Mouse (Mus musculus): ENCODE measurements at regions not wholly inside any gene's neighbourhood (a gene's known extent, or its start where the extent isn't known, plus 50 kb on each side); places are given as distances from the start of the nearest gene placed in this dataset.
A peak's percentile ranks its signal among the peaks of the same experiment; 100 is the strongest.

- H3K4me1 ChIP-seq (replicated peaks), result no peaks in the 10 kb centered on the region
- H3K27ac ChIP-seq, result no peak overlapping the region
- no peak overlapping the region for H3K9ac ChIP-seq
- WGBS, result 46% methylated on average over 4 of the region's 4 CpGs
- no peak; the same call in 1 of the 2 replicates for ATAC-seq (replicated peaks; ENCODE audit: insufficient number of reproducible peaks, insufficient read depth, low FRiP score, low read depth)
- no peaks in the 10 kb centered on the region for H3K36me3 ChIP-seq
- no peaks in the 10 kb centered on the region for H3K27me3 ChIP-seq
- H3K4me2 ChIP-seq, result no peak overlapping the region
- H3K4me3 ChIP-seq, result no peak overlapping the region
- no peaks in the 10 kb centered on the region for H3K9me3 ChIP-seq (replicated peaks)
Measured at GRCm38 (mm10) chr13:11348502-11348849, 758.3 kb downstream of the Ryr2 start.

- no peak; the same call in 1 of the 2 replicates for ATAC-seq (replicated peaks; ENCODE audit: insufficient number of reproducible peaks, insufficient read depth, low FRiP score, low read depth)
- Histone ChIP-seq H3K36me3 (no peaks in the 10 kb centered on the region), H3K4me3 (no peak overlapping the region), H3K9ac (no peak overlapping the region), H3K9me3 (replicated peaks) (no peaks in the 10 kb centered on the region), H3K27me3 (no peaks in the 10 kb centered on the region), H3K27ac (no peak overlapping the region), H3K4me2 (no peak overlapping the region), H3K4me1 (replicated peaks) (no peaks in the 10 kb centered on the region)
- 59% methylated on average over 6 of the region's 6 CpGs for WGBS
Measured at GRCm38 (mm10) chr13:11347787-11348501, 758.8 kb downstream of the Ryr2 start.

- 71% methylated on average over 2 of the region's 2 CpGs for WGBS
- ATAC-seq (replicated peaks; ENCODE audit: insufficient number of reproducible peaks, insufficient read depth, low FRiP score, low read depth), result no peak
- no peaks in the 10 kb centered on the region for H3K4me1 ChIP-seq (replicated peaks)
- no peaks in the 10 kb centered on the region for H3K9me3 ChIP-seq (replicated peaks)
- H3K27ac ChIP-seq, result no peak overlapping the region
- H3K4me2 ChIP-seq, result no peak overlapping the region
- H3K36me3 ChIP-seq, result no peaks in the 10 kb centered on the region
- H3K27me3 ChIP-seq, result no peaks in the 10 kb centered on the region
- H3K4me3 ChIP-seq, result no peak overlapping the region
- no peak overlapping the region for H3K9ac ChIP-seq
Measured at GRCm38 (mm10) chr13:11344500-11344899, 762.2 kb downstream of the Ryr2 start.

- 0 out of 2 replicates have a peak, but pooled peaks have one; percentile 18 for ATAC-seq (replicated peaks; ENCODE audit: insufficient number of reproducible peaks, insufficient read depth, low FRiP score, low read depth)
- Histone ChIP-seq H3K27me3 (no peaks in the 10 kb centered on the region), H3K4me3 (no peak overlapping the region), H3K4me1 (replicated peaks) (peaks cover 6% of the 10 kb centered on the region; the same call in 1 of the 2 replicates), H3K4me2 (no peak overlapping the region), H3K27ac (no peak overlapping the region), H3K9me3 (replicated peaks) (no peaks in the 10 kb centered on the region), H3K36me3 (no peaks in the 10 kb centered on the region), H3K9ac (no peak overlapping the region)
- WGBS, result 46% methylated on average over 9 of the region's 9 CpGs
Measured at GRCm38 (mm10) chr13:11338297-11338616, 768.5 kb downstream of the Ryr2 start.

- WGBS, result 41% methylated on average over 4 of the region's 4 CpGs
- no peak for ATAC-seq (replicated peaks; ENCODE audit: insufficient number of reproducible peaks, insufficient read depth, low FRiP score, low read depth)
Measured at GRCm38 (mm10) chr13:11337610-11338296, 769.0 kb downstream of the Ryr2 start.

GRCm38 (mm10) chr13:11336958-11337357 lies 769.8 kb downstream of the Ryr2 start:
- no peak for ATAC-seq (replicated peaks; ENCODE audit: insufficient number of reproducible peaks, insufficient read depth, low FRiP score, low read depth)
- Histone ChIP-seq H3K4me3 (no peak overlapping the region), H3K4me1 (replicated peaks) (peaks cover 6% of the 10 kb centered on the region; the same call in 1 of the 2 replicates), H3K36me3 (no peaks in the 10 kb centered on the region), H3K27me3 (no peaks in the 10 kb centered on the region), H3K9me3 (replicated peaks) (no peaks in the 10 kb centered on the region), H3K27ac (no peak overlapping the region), H3K4me2 (no peak overlapping the region), H3K9ac (no peak overlapping the region)
- WGBS, result 54% methylated on average over 3 of the region's 3 CpGs

More at GRCm38 (mm10) chr13:11337610-11338296, 769.0 kb downstream of the Ryr2 start:
- H3K27me3 ChIP-seq, result no peaks in the 10 kb centered on the region
- H3K9me3 ChIP-seq (replicated peaks), result no peaks in the 10 kb centered on the region
- no peak overlapping the region for H3K4me2 ChIP-seq
- no peak overlapping the region for H3K4me3 ChIP-seq
- no peaks in the 10 kb centered on the region for H3K36me3 ChIP-seq
- H3K9ac ChIP-seq, result no peak overlapping the region
- no peak overlapping the region for H3K27ac ChIP-seq
- peaks cover 6% of the 10 kb centered on the region; the same call in 1 of the 2 replicates for H3K4me1 ChIP-seq (replicated peaks)

GRCm38 (mm10) chr13:11331991-11332390 lies 774.8 kb downstream of the Ryr2 start:
- Histone ChIP-seq H3K27ac (no peak overlapping the region), H3K4me1 (replicated peaks) (no peaks in the 10 kb centered on the region), H3K36me3 (no peaks in the 10 kb centered on the region), H3K4me2 (no peak overlapping the region), H3K9me3 (replicated peaks) (no peaks in the 10 kb centered on the region), H3K4me3 (no peak overlapping the region), H3K9ac (no peak overlapping the region), H3K27me3 (no peaks in the 10 kb centered on the region)
- ATAC-seq (replicated peaks; ENCODE audit: insufficient number of reproducible peaks, insufficient read depth, low FRiP score, low read depth), result no peak
- 78% methylated on average over 4 of the region's 4 CpGs for WGBS

GRCm38 (mm10) chr13:11308716-11309115 lies 798.0 kb downstream of the Ryr2 start:
- Histone ChIP-seq H3K4me3 (no peak overlapping the region), H3K9ac (no peak overlapping the region), H3K27ac (no peak overlapping the region), H3K4me1 (replicated peaks) (no peaks in the 10 kb centered on the region), H3K4me2 (no peak overlapping the region), H3K36me3 (no peaks in the 10 kb centered on the region), H3K27me3 (no peaks in the 10 kb centered on the region), H3K9me3 (replicated peaks) (no peaks in the 10 kb centered on the region)
- no peak for ATAC-seq (replicated peaks; ENCODE audit: insufficient number of reproducible peaks, insufficient read depth, low FRiP score, low read depth)
- 79% methylated on average over 2 of the region's 2 CpGs for WGBS

- 74% methylated on average over 2 of the region's 2 CpGs for WGBS
- no peaks in the 10 kb centered on the region for H3K4me1 ChIP-seq (replicated peaks)
- H3K4me3 ChIP-seq, result no peak overlapping the region
- no peaks in the 10 kb centered on the region for H3K9me3 ChIP-seq (replicated peaks)
- H3K4me2 ChIP-seq, result no peak overlapping the region
- H3K9ac ChIP-seq, result no peak overlapping the region
- H3K27ac ChIP-seq, result no peak overlapping the region
- ATAC-seq (replicated peaks; ENCODE audit: insufficient number of reproducible peaks, insufficient read depth, low FRiP score, low read depth), result no peak
- no peaks in the 10 kb centered on the region for H3K27me3 ChIP-seq
- H3K36me3 ChIP-seq, result no peaks in the 10 kb centered on the region
Measured at GRCm38 (mm10) chr13:11295493-11295892, 811.3 kb downstream of the Ryr2 start.

GRCm38 (mm10) chr13:11294689-11295088 lies 812.1 kb downstream of the Ryr2 start:
- WGBS, result 77% methylated on average over 1 of the region's 1 CpGs
- Histone ChIP-seq H3K4me3 (no peak overlapping the region), H3K27ac (no peak overlapping the region), H3K4me1 (replicated peaks) (no peaks in the 10 kb centered on the region), H3K4me2 (no peak overlapping the region), H3K9me3 (replicated peaks) (no peaks in the 10 kb centered on the region), H3K9ac (no peak overlapping the region), H3K36me3 (no peaks in the 10 kb centered on the region), H3K27me3 (no peaks in the 10 kb centered on the region)
- ATAC-seq (replicated peaks; ENCODE audit: insufficient number of reproducible peaks, insufficient read depth, low FRiP score, low read depth), result no peak

- no peak overlapping the region for H3K4me2 ChIP-seq
- H3K4me3 ChIP-seq, result no peak overlapping the region
- no peak overlapping the region for H3K9ac ChIP-seq
- no peak overlapping the region for H3K27ac ChIP-seq
- H3K4me1 ChIP-seq (replicated peaks), result no peaks in the 10 kb centered on the region
- no peaks in the 10 kb centered on the region for H3K9me3 ChIP-seq (replicated peaks)
- H3K36me3 ChIP-seq, result no peaks in the 10 kb centered on the region
- no peaks in the 10 kb centered on the region for H3K27me3 ChIP-seq
- no peak for ATAC-seq (replicated peaks; ENCODE audit: insufficient number of reproducible peaks, insufficient read depth, low FRiP score, low read depth)
Measured at GRCm38 (mm10) chr13:11293750-11294149, 813.0 kb downstream of the Ryr2 start.

- Histone ChIP-seq H3K4me2 (no peak overlapping the region), H3K9me3 (replicated peaks) (no peaks in the 10 kb centered on the region), H3K27ac (no peak overlapping the region), H3K36me3 (no peaks in the 10 kb centered on the region), H3K9ac (no peak overlapping the region), H3K27me3 (no peaks in the 10 kb centered on the region), H3K4me1 (replicated peaks) (no peaks in the 10 kb centered on the region), H3K4me3 (no peak overlapping the region)
- no peak for ATAC-seq (replicated peaks; ENCODE audit: insufficient number of reproducible peaks, insufficient read depth, low FRiP score, low read depth)
- WGBS, result 52% methylated on average over 1 of the region's 1 CpGs
Measured at GRCm38 (mm10) chr13:11273896-11274295, 832.8 kb downstream of the Ryr2 start.
